9 mouse cellular contexts compared by ENCODE assay signal in genomic region chr1:158844604-158845003, GRCm38 (mm10).
A peak's percentile ranks its signal among the peaks of the same experiment; 100 is the strongest.
DNase-seq lines count a peak whose midpoint lies in the region; ATAC-seq and TF ChIP-seq lines count a peak whose summit lies in the region.
"Had no signal": no experiment of that assay in that cellular context is flagged by ENCODE, and none has a peak within 500 bp of the region (broad histone marks: within the 10 kb centered on the region; RNA-seq: fewer than 3 reads in every experiment).

No protein-coding gene starts in this region.

- TF ChIP-seq EP300 in ES-Bruce4 (IDR thresholded peaks at IDR 0.05; ENCODE audit: insufficient read depth, low read depth, low read length): no peak

- POLR2A ChIA-PET in Patski (lab: Charles Lee): no interaction called here

- H3K9me3 ChIP-seq in kidney, embryonic 15.5 days (replicated peaks): no peaks in the 10 kb centered on the region
- no peaks in the 10 kb centered on the region for H3K9me3 ChIP-seq in ES-Bruce4 (replicated peaks; ENCODE audit: control insufficient read depth, insufficient read depth, low read length, poor library complexity, severe bottlenecking)
- no peaks in the 10 kb centered on the region for H3K9me3 ChIP-seq in limb, embryonic 10.5 days (replicated peaks)

- no peak overlapping the region for H3K9ac ChIP-seq in kidney, embryonic 15.5 days
- H3K9ac ChIP-seq in ES-Bruce4 (ENCODE audit: low read depth, poor library complexity, severe bottlenecking): no peak overlapping the region
- H3K9ac ChIP-seq: hindbrain, embryonic 14.5 days had no signal

- in situ Hi-C loops in Patski (cut with MboI; ENCODE audit: low pct_unique_long_range_greater_than_20kb): loop anchor here (5.0 kb wide), 2 partner anchors 108 to 288 kb away; no protein-coding TSS in a partner anchor

- TF ChIP-seq POLR2A in ES-Bruce4 (IDR thresholded peaks at IDR 0.05; ENCODE audit: insufficient read depth, low read length): no peak

- ATAC-seq in kidney, embryonic 15.5 days (replicated peaks; ENCODE audit: low FRiP score): peak; percentile 40; the same call in 1 of the 2 replicates
- ATAC-seq in Patski: no peak

- no peak for DNase-seq in kidney, postnatal 10 days
- no peak for DNase-seq in Patski (ENCODE audit: low read depth, low spot score)
- DNase-seq in limb, embryonic 10.5 days (ENCODE audit: low spot score): peak; percentile 39
- no peak for DNase-seq in right cerebral cortex, postnatal 14 days
- DNase-seq in urinary bladder, postnatal 25 days (ENCODE audit: low spot score): no peak
- DNase-seq in layer of hippocampus, adult 9-11 months: no peak

- WGBS in kidney, embryonic 15.5 days: 64% methylated on average over 10 of the region's 10 CpGs
- WGBS in limb, embryonic 10.5 days: 56% methylated on average over 10 of the region's 10 CpGs

- H3K4me3 ChIP-seq in kidney, embryonic 15.5 days (replicated peaks): no peak overlapping the region
- no peak overlapping the region for H3K4me3 ChIP-seq in ES-Bruce4 (ENCODE audit: low read depth, low read length)
- no peak overlapping the region for H3K4me3 ChIP-seq in limb, embryonic 10.5 days

- CTCF ChIA-PET in Patski (lab: Charles Lee): interaction anchor here (1.4 to 1.9 kb wide), 2 partner anchors 56 to 109 kb away, joined by 3 to 8 read pairs; no protein-coding TSS in a partner anchor

- H3K36me3 ChIP-seq in kidney, embryonic 15.5 days: no peaks in the 10 kb centered on the region
- H3K36me3 ChIP-seq in ES-Bruce4 (ENCODE audit: control insufficient read depth, insufficient read depth, low read length, poor library complexity, severe bottlenecking): no peaks in the 10 kb centered on the region
- H3K36me3 ChIP-seq in limb, embryonic 10.5 days: no peaks in the 10 kb centered on the region

- no peak overlapping the region for H3K27ac ChIP-seq in kidney, embryonic 15.5 days
- no peak overlapping the region for H3K27ac ChIP-seq in ES-Bruce4 (ENCODE audit: insufficient read depth, low read length)
- no peak overlapping the region for H3K27ac ChIP-seq in limb, embryonic 10.5 days
- H3K27ac ChIP-seq: hindbrain, embryonic 14.5 days had no signal

- no peak overlapping the region for H3K4me2 ChIP-seq in kidney, embryonic 15.5 days
- H3K4me2 ChIP-seq: hindbrain, embryonic 14.5 days had no signal

- H3K27me3 ChIP-seq in kidney, embryonic 15.5 days: no peaks in the 10 kb centered on the region
- H3K27me3 ChIP-seq in ES-Bruce4 (ENCODE audit: control insufficient read depth, insufficient read depth, low read length, poor library complexity, severe bottlenecking) (no peaks in the 10 kb centered on the region), Patski (no peaks in the 10 kb centered on the region)
- H3K27me3 ChIP-seq in limb, embryonic 10.5 days (ENCODE audit: low read depth, poor library complexity, severe bottlenecking): no peaks in the 10 kb centered on the region

- H3K4me1 ChIP-seq in kidney, embryonic 15.5 days: no peaks in the 10 kb centered on the region
- no peaks in the 10 kb centered on the region for H3K4me1 ChIP-seq in ES-Bruce4 (ENCODE audit: control insufficient read depth, insufficient read depth, low read length)
- H3K4me1 ChIP-seq in limb, embryonic 10.5 days: no peaks in the 10 kb centered on the region

- TF ChIP-seq CTCF in ES-Bruce4 (IDR thresholded peaks at IDR 0.05; ENCODE audit: low read depth, low read length) (peak; percentile 6), Patski (IDR thresholded peaks at IDR 0.05) (peak; percentile 56)
